Mouse (Mus musculus): ENCODE measurements at regions not wholly inside any gene's neighbourhood (a gene's known extent, or its start where the extent isn't known, plus 50 kb on each side); places are given as distances from the start of the nearest gene placed in this dataset.

DNA sequence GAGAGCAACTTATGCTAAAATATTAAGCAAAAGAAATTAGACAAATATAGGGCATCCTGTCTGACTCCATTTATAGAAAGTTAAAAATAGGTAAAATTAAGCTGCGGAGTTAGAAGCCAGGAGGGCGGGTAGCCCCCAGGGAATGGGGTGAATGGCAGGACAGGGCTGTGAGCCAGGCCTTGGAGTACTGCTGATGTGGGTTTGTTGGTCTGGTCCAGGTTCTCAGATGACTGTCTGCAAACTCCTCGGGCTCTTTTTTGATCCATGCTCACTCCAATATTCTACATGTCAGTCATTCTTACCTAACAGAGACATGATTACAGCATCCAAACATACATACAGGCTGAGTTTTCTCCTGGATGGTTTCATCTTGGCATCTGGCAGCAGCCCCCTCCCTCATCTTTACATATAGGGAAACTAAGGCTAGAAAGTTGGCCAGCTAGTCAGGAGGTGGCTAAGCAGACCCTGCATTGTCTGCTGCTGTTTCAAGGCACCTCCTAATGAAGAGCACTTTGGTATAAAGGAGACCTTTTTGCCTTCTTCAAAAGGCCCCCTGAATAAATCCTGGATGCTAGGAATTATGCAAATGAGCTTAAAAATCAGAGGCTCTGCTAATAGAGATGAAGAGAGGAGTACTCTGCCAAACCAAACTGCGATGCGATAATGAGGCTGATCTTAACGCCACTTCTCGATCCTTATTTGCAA, 354.4 kb downstream of the Xylt1 start:
- no peak for DNase-seq (ENCODE audit: inconsistent ontology term)

DNA sequence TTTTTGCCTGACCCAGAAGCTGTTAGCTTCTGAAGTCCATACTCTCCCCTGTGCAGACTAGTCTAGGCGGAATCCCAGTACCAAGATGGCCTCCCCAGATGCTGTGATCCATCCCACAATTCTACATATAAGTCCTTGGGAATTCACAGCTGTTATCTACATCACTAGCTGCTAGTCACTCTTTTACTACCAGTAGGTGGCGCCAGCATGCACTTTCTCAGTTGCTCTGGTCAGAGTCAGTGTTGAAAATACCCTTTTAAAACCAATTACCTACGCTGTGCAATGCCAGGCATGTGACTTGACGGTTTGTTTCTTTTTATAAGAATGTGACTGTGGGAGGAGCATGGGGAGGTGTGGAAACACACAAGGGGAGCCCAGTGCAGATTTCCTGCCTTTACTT, 348.3 kb downstream of the Xylt1 start:
- DNase-seq (ENCODE audit: inconsistent ontology term): no peak
